Mouse (Mus musculus) kidney, postnatal 14 days (tissue): ENCODE results near the gene Thrap3.

Experiments used
- DNase-seq: peaks from one replicate; pipeline ENCODE4 v3.0.0; 2022; ENCODE audit warnings: mixed read lengths

Thrap3 gene

GRCm38 (mm10) chr4:126137773-126138172, 64.8 kb downstream of the Thrap3 start:
- no peak for DNase-seq

GRCm38 (mm10) chr4:126134639-126135038, 67.9 kb downstream of the Thrap3 start:
- DNase-seq, result no peak

GRCm38 (mm10) chr4:126134236-126134635, 68.3 kb downstream of the Thrap3 start:
- no peak for DNase-seq

GRCm38 (mm10) chr4:126132636-126133264, 69.8 kb downstream of the Thrap3 start:
- DNase-seq, result no peak

- DNase-seq, result peak; percentile 61
Measured at GRCm38 (mm10) chr4:126131290-126132121, 71.1 kb downstream of the Thrap3 start.

- peak; percentile 80 for DNase-seq
Measured at GRCm38 (mm10) chr4:126130502-126130901, 72.1 kb downstream of the Thrap3 start.

GRCm38 (mm10) chr4:126123309-126124040, 79.1 kb downstream of the Thrap3 start:
- DNase-seq, result no peak

- DNase-seq, result no peak
Measured at GRCm38 (mm10) chr4:126120506-126120905, 82.1 kb downstream of the Thrap3 start.

GRCm38 (mm10) chr4:126120052-126120451, 82.5 kb downstream of the Thrap3 start:
- DNase-seq, result no peak

GRCm38 (mm10) chr4:126119051-126119450, 83.5 kb downstream of the Thrap3 start:
- DNase-seq, result no peak

GRCm38 (mm10) chr4:126118651-126119050, 83.9 kb downstream of the Thrap3 start:
- DNase-seq, result no peak

GRCm38 (mm10) chr4:126117116-126117515, 85.4 kb downstream of the Thrap3 start:
- no peak for DNase-seq

- no peak for DNase-seq
Measured at GRCm38 (mm10) chr4:126115871-126116521, 86.6 kb downstream of the Thrap3 start.

- DNase-seq, result no peak
Measured at GRCm38 (mm10) chr4:126115411-126115810, 87.1 kb downstream of the Thrap3 start.
